Mouse (Mus musculus): ENCODE data around the gene Olfr624.
"Not testable (repeated sequence)": the region's sequence is repeated elsewhere in the genome, so short reads cannot be mapped to it uniquely, and the experiment has no call there.

Olfr624 gene

DNA sequence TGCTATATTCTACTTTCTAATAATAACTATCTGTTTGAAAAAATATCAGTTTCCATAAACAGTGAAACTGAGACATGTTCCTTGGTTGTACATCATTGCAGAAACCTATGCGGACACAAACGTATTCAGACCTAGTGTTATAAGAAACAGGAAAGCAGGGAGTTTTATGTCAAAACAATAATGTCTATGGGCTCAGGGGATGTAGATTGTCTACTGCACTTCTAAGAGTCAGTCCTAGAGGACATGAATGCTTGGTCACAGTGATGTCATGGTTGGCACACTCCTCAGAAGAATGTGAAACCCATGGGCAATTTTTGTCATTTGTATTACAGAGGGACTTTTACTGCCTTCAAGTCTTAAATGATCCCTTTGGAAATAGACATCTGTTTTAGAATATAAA is at the start of gene Olfr624:
TSS of gene Olfr624 (minus strand) at position 101 of the 400 bp plus-strand sequence.
- DNase-seq (ENCODE audit: low read depth, low spot score): no peak

DNA sequence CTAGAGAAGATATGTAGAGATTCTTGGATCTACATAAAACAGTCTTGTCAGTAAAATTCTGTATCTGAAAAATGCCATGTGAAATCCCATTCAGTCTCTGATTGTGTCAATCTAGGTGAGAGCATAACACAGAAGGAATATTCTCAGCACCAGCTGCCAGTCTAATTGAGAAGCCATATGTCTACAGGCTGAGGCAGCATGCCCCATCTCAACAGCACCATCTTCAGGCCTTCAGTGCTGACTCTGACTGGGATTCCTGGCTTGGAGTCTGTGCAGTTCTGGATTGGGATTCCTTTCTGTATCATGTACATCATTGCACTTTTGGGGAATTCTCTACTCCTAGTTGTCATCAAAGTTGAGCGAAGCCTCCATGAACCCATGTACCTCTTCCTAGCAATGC is 45.4 kb upstream of the Olfr624 start:
- DNase-seq (ENCODE audit: low read depth, low spot score): not testable (repeated sequence)

DNA sequence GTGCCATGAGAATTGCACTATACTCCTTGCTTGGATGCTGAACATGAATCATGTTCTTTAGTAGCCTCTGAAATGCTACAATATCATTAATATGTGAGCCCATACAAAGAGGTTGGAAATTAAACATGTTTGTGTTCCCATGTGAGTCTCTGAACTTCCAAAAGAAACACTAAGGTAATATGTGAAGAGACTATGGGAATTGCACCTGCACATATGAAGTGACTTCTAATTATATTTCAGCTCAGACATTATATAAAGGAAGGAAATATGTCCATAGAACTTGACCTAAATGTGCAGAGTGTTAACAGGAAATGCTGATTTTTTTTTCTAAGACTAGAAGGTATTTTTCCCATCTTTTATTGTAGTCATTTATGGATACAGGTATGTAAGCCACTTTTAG is 43.4 kb upstream of the Olfr624 start, which contains the start of gene Olfr243:
TSS of gene Olfr243 (plus strand) at position 301 of the 400 bp plus-strand sequence.
- no peak for DNase-seq (ENCODE audit: low read depth, low spot score)

DNA sequence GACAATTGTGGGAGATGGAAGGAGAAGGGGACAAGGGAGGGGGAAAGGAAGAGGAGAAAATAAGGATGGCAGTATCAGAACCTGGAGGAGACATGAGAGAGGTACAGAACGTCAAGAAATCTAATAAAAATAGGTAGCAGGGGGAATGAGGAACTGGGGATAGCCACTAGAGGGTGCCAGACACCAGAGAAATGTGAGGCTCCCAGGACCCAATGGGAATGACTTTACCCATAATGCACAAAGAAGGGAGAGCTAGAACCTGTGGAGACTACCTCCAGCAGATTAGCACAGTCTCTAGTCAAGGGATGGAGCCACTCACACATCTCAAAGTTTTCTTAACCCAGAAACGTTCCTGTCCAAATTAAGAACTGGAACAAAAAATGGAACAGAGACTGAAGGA is 41.0 kb upstream of the Olfr624 start:
- no peak for DNase-seq (ENCODE audit: low read depth, low spot score)

DNA sequence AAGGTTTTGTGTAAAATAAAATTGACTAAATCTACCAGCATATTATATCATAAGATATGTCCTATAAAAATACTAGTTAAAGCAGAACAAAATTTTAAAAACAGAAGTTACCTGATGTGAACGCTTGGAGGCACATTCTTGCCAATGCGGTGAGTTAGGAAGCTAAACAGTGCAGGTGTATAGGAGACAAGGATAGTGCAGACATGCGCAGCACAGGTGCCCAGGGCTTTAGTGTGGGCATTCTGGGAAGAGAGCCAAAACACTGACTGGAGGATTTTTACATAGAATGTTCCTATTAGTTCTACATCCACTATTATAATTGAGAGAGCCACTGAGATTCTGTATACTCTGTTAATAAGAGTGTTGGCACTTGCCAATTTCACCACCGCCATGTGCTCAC is 28.5 kb upstream of the Olfr624 start:
- no peak for DNase-seq (ENCODE audit: low read depth, low spot score)

DNA sequence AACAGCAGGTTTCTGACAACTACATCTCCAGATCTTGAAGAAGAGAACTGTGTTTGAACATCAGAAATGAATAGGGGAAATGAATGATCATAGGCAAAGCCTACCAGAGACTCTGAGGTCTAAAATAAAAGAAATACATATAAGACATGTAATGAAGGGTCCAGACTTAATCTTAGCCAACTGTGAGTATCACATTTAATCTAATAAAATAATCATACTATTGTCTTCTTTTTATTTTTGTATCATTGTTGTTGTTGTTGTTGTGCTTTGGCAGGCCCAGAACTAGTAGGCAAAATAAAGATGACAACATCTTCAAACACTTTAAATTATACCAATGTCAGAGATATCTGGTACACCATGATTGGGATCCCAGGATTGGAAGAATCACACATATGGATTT is 11.4 kb upstream of the Olfr624 start, which contains the start of gene Olfr625-ps1:
TSS of gene Olfr625-ps1 (plus strand) at position 301 of the 400 bp plus-strand sequence.
- no peak for DNase-seq (ENCODE audit: low read depth, low spot score)

DNA sequence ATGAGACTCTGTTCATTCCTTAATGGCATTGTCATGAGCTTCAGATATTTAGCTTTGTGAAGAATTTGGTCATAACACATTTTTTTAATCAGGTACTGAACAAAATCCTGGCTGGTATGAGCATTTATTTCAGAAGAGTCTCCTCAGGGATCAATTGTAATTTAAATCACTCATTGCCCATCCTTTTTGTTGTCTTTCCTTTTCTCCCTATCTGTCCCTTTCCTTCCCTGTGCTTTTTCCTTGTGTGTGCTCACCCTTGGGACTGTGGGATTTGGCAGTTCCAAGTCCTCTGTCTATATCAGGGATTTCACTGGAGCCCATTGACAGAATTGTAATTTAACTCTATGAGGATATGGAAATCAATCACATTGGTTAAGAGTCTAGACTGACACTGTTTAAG is 7.4 kb downstream of the Olfr624 start, which contains the start of gene Olfr623:
TSS of gene Olfr623 (minus strand) at position 101 of the 400 bp plus-strand sequence.
- no peak for DNase-seq (ENCODE audit: low read depth, low spot score)

DNA sequence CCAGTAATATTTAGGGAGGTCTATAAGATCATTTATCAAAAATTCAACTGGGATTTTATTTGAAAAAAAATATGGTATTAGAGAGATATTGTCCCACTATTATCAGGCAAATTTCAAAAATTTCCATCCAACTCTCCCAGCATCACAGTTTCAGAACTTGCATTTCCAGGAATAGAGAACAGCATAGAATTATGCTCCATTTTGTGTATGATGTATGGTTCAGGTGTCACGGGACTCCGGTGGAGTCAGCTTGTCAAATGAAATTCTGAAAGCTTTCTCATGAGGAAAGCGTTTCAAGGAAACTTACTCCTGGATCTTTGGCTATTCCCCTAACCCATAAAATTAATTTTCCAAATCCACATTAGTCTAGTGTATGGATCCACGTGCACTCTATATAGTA is 26.9 kb downstream of the Olfr624 start:
- no peak for DNase-seq (ENCODE audit: low read depth, low spot score)

DNA sequence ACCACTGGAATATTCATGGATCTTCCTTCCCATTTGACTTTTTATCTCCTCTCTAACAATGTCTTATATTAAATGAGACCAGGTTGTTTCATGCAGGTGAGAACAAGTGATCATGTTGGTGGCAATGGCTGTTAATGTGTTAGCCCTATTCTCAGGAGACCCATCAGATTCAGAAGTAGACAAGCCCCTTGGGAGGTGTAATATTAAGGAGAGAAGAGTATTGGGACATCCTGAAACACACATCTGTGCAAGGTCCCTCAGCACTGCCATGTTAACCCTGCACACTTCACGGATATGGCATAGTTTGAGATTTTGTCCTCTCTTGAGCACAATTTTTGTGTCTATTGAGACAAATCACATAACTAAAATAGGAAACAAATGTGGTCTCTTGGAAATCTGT is 28.4 kb downstream of the Olfr624 start, which contains the start of gene Olfr622:
TSS of gene Olfr622 (minus strand) at position 101 of the 400 bp plus-strand sequence.
- no peak for DNase-seq (ENCODE audit: low read depth, low spot score)

DNA sequence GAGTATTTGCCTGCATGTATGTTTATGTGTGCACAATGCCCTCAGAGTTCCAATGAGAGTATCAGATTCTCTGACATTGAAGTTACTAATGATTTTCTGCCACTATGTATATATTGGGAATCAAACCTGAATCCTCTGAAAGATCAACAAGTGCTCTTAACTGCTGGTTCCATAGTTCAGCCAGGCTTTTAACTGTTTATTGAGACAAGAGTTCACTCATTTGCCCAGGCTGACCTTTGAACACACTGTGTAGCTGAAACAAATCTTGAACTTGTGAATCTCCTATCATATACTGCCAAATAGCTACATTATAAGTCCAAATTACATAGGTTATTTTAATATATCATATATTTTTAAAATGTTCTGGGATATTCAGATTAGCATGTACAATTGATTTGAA is 34.2 kb downstream of the Olfr624 start:
- DNase-seq (ENCODE audit: low read depth, low spot score): no peak
